Mouse (Mus musculus): ENCODE data around the gene St6gal1.

St6gal1 gene

GRCm38 (mm10) chr16:23364328-23364990 lies 139.9 kb downstream of the St6gal1 start:
- no peak for DNase-seq

GRCm38 (mm10) chr16:23369124-23369523 lies 144.6 kb downstream of the St6gal1 start:
- peak; percentile 46 for DNase-seq

GRCm38 (mm10) chr16:23370724-23371123 lies 146.2 kb downstream of the St6gal1 start:
- DNase-seq = peak; percentile 48

GRCm38 (mm10) chr16:23372340-23372739 lies 147.8 kb downstream of the St6gal1 start:
- DNase-seq = peak; percentile 61

- no peak for DNase-seq
Observed at GRCm38 (mm10) chr16:23374068-23374467, 149.5 kb downstream of the St6gal1 start.

- peak; percentile 42 for DNase-seq
Observed at GRCm38 (mm10) chr16:23374938-23375337, 150.4 kb downstream of the St6gal1 start.

- DNase-seq = peak; percentile 42
Observed at GRCm38 (mm10) chr16:23376189-23376588, 151.6 kb downstream of the St6gal1 start.

GRCm38 (mm10) chr16:23379536-23380230 lies 155.1 kb downstream of the St6gal1 start:
- no peak for DNase-seq

- no peak for DNase-seq
Observed at GRCm38 (mm10) chr16:23384304-23384703, 159.8 kb downstream of the St6gal1 start.

GRCm38 (mm10) chr16:23397931-23398330 lies 173.4 kb downstream of the St6gal1 start:
- DNase-seq = no peak

GRCm38 (mm10) chr16:23401463-23401862 lies 176.9 kb downstream of the St6gal1 start:
- DNase-seq = no peak

GRCm38 (mm10) chr16:23401959-23402358 lies 177.4 kb downstream of the St6gal1 start:
- no peak for DNase-seq

- DNase-seq = peak; percentile 85
Observed at GRCm38 (mm10) chr16:23403008-23403755, 178.6 kb downstream of the St6gal1 start.
